Mouse (Mus musculus) heart, embryonic 11.5 days (tissue): ENCODE results near the gene Trp53bp1. TPM values are rescaled to one million over a fixed set of nuclear protein-coding genes. Genes with fewer than 3 reads are reported as not detected.

Source experiments
- polyA plus RNA-seq: library from polyadenylated mRNA; unstranded; fragments of >200 nt; fragmentation: Nextera tagmentation; extraction: Ambion mirVana; gene quantifications from 2 replicates; pipeline ENCODE4 v1.2.1, GENCODE M21; 2014

Gene Trp53bp1
- polyA plus RNA-seq, 1 experiment from 2014 or later = 60.1 TPM

Other genes starting within 250 kb of the Trp53bp1 start
- 19.5 and 30.3 TPM in 2 replicates for gene Epb42, start 234.3 kb downstream of the Trp53bp1 start, polyA plus RNA-seq
- gene Tgm5, start 185.6 kb downstream of the Trp53bp1 start, polyA plus RNA-seq = not detected in 2 replicates
- gene Tgm7, start 161.6 kb downstream of the Trp53bp1 start, polyA plus RNA-seq = not detected in 2 replicates
- gene Adal, start 131.0 kb downstream of the Trp53bp1 start, polyA plus RNA-seq = 14.3 and 14.6 TPM in 2 replicates
- 14.0 and 17.6 TPM in 2 replicates for gene Lcmt2, start 130.8 kb downstream of the Trp53bp1 start, polyA plus RNA-seq
- gene Tubgcp4, start 100.8 kb downstream of the Trp53bp1 start, polyA plus RNA-seq = 41.0 and 44.9 TPM in 2 replicates
- 6.3 and 8.2 TPM in 2 replicates for gene Zscan29, start 100.3 kb downstream of the Trp53bp1 start, polyA plus RNA-seq
- 4.0 and 6.6 TPM in 2 replicates for gene Map1a, start 18.2 kb upstream of the Trp53bp1 start, polyA plus RNA-seq
- gene Ppip5k1, start 84.0 kb upstream of the Trp53bp1 start, polyA plus RNA-seq = 10.8 and 11.5 TPM in 2 replicates
- gene Ckmt1, start 86.3 kb upstream of the Trp53bp1 start, polyA plus RNA-seq = 1.3 and 2.5 TPM in 2 replicates
- 0.03 TPM in 1 of 2 replicates, not detected in the other for gene Strc, start 115.8 kb upstream of the Trp53bp1 start, polyA plus RNA-seq
- 489 and 639 TPM in 2 replicates for gene Pdia3, start 142.4 kb upstream of the Trp53bp1 start, polyA plus RNA-seq
- 2.7 and 3.4 TPM in 2 replicates for gene Catsper2, start 142.4 kb upstream of the Trp53bp1 start, polyA plus RNA-seq
- 1.6 and 2.4 TPM in 2 replicates for gene Ell3, start 172.9 kb upstream of the Trp53bp1 start, polyA plus RNA-seq
- gene Serf2, start 177.8 kb upstream of the Trp53bp1 start, polyA plus RNA-seq = 603 and 608 TPM in 2 replicates
- 118 and 124 TPM in 2 replicates for gene Hypk, start 181.9 kb upstream of the Trp53bp1 start, polyA plus RNA-seq
- 0.07 TPM in 1 of 2 replicates, not detected in the other for gene Serinc4, start 185.4 kb upstream of the Trp53bp1 start, polyA plus RNA-seq
- 45.0 and 48.8 TPM in 2 replicates for gene Mfap1b, start 202.7 kb upstream of the Trp53bp1 start, polyA plus RNA-seq
- 19.2 and 20.6 TPM in 2 replicates for gene Mfap1a, start 235.3 kb upstream of the Trp53bp1 start, polyA plus RNA-seq
- gene Wdr76, start 235.3 kb upstream of the Trp53bp1 start, polyA plus RNA-seq = 7.1 and 10.0 TPM in 2 replicates